Mouse (Mus musculus) heart, embryonic 11.5 days (tissue): ENCODE measurements at regions not wholly inside any gene's neighbourhood (a gene's known extent, or its start where the extent isn't known, plus 50 kb on each side); places are given as distances from the start of the nearest gene placed in this dataset.

ENCODE experiments used
- ATAC-seq: fragments of 200-750 bp; cut with Nextera tagmentation; replicated peaks from 2 replicates; pipeline ENCODE4 v1.8.0; 2017; ENCODE audit warnings: moderate library complexity; ENCODE audit not compliant: insufficient number of reproducible peaks, low FRiP score, low TSS enrichment
- H3K27ac ChIP-seq: fragments of 300-500 bp; sonication (generic); 2 replicates; pipeline ENCODE4 v1.5.1; 2014; ENCODE audit warnings: mild to moderate bottlenecking, low read depth, low read length
- H3K27me3 ChIP-seq: fragments of 300-500 bp; sonication (generic); 2 replicates; pipeline ENCODE4 v1.6.1; 2014; ENCODE audit warnings: mild to moderate bottlenecking, low read length, mixed read lengths; ENCODE audit not compliant: control insufficient read depth, insufficient read depth
- H3K36me3 ChIP-seq: fragments of 300-500 bp; sonication (generic); 2 replicates; pipeline ENCODE4 v1.6.1; 2014; ENCODE audit warnings: mild to moderate bottlenecking, low read length, moderate library complexity, mixed read lengths; ENCODE audit not compliant: control insufficient read depth, insufficient read depth
- H3K4me1 ChIP-seq: fragments of 300-500 bp; sonication (generic); 2 replicates; pipeline ENCODE4 v1.6.1; 2014; ENCODE audit warnings: low read length; ENCODE audit not compliant: control insufficient read depth, insufficient read depth
- H3K4me2 ChIP-seq: fragments of 300-500 bp; sonication (generic); 2 replicates; pipeline ENCODE4 v1.6.1; 2014; ENCODE audit warnings: mild to moderate bottlenecking, moderate library complexity
- H3K4me3 ChIP-seq: fragments of 300-500 bp; sonication (generic); 2 replicates; pipeline ENCODE4 v1.5.1; 2014; ENCODE audit warnings: low read depth, low read length
- H3K9ac ChIP-seq: fragments of 300-500 bp; sonication (generic); 2 replicates; pipeline ENCODE4 v1.6.1; 2014; ENCODE audit warnings: mild to moderate bottlenecking, low read depth, low read length, moderate library complexity
- H3K9me3 ChIP-seq: fragments of 300-500 bp; sonication (generic); replicated peaks from 2 replicates; pipeline ENCODE4 v1.6.1; 2016; ENCODE audit warnings: low read length; ENCODE audit not compliant: control insufficient read depth
- WGBS: fragments of 180-500 bp; shearing (Covaris S2); extraction: QIAGEN DNeasy Blood & Tissue Kit; methylation state at CpG from one replicate; pipeline ENCODE4 v1.1.7; 2014; ENCODE audit not compliant: insufficient replicate concordance; 5-methylcytosine and 5-hydroxymethylcytosine counted together

GRCm38 (mm10) chr9:87402010-87402409, 146.7 kb upstream of the Cep162 start:
- no peak overlapping the region for H3K4me2 ChIP-seq
- WGBS = 67% methylated on average over 3 of the region's 3 CpGs
- H3K9ac ChIP-seq = no peak overlapping the region
- H3K4me3 ChIP-seq = no peak overlapping the region
- H3K9me3 ChIP-seq = no peaks in the 10 kb centered on the region
- H3K4me1 ChIP-seq = no peaks in the 10 kb centered on the region
- H3K36me3 ChIP-seq = no peaks in the 10 kb centered on the region
- H3K27ac ChIP-seq = no peak overlapping the region
- no peaks in the 10 kb centered on the region for H3K27me3 ChIP-seq
- ATAC-seq = no peak

- 70% methylated on average over 5 of the region's 5 CpGs for WGBS
- no peak for ATAC-seq
Measured at GRCm38 (mm10) chr9:87387516-87387915, 132.2 kb upstream of the Cep162 start.

DNA sequence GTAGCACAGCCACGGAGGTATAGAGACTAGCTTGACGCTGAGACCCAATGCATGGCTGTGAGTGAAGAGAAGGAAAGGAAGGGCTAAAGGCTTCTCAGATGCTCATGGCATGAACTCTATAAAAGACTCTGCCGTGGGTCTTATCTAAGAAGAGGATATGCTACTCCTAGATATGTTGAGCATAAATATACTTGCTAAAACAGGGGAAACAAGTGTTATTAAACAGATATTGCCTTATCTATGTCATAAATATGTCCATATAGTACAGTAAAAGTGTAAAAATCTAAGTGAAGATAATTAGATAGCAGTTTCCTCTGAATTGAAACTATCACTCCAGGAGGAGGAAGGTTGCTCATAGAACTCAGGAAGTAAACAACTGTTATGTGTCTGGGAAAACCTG, 128.2 kb upstream of the Cep162 start:
- no peak overlapping the region for H3K4me3 ChIP-seq
- H3K27me3 ChIP-seq = no peaks in the 10 kb centered on the region
- WGBS = 72% methylated on average over 3 of the region's 3 CpGs
- H3K4me1 ChIP-seq = peaks cover 3% of the 10 kb centered on the region
- no peak overlapping the region for H3K9ac ChIP-seq
- H3K36me3 ChIP-seq = no peaks in the 10 kb centered on the region
- H3K9me3 ChIP-seq = no peaks in the 10 kb centered on the region
- no peak overlapping the region for H3K4me2 ChIP-seq
- no peak overlapping the region for H3K27ac ChIP-seq
- no peak for ATAC-seq

More at GRCm38 (mm10) chr9:87387516-87387915, 132.2 kb upstream of the Cep162 start:
- Histone ChIP-seq H3K9me3 (no peaks in the 10 kb centered on the region), H3K27ac (no peak overlapping the region), H3K4me2 (no peak overlapping the region), H3K9ac (no peak overlapping the region), H3K4me1 (no peaks in the 10 kb centered on the region), H3K4me3 (no peak overlapping the region), H3K36me3 (no peaks in the 10 kb centered on the region), H3K27me3 (no peaks in the 10 kb centered on the region)

DNA sequence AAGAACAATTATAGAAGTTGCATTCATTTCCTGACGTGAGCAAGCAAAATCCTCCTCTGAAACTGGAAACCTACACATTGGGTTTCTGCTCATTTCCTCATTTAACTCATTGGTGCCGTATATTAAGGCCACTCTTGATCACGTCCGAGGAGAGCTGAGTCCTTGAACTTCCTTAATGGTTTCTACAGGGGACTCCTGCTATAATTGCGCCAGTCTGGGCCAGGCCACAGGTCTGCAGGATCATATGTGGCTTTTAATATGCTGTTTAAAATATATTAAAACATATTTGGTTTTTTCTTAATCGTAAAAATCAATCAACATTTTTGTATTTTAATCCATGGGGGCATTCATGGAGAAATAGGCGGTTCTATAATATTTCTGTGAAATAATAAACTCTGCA, 122.6 kb upstream of the Cep162 start:
- no peaks in the 10 kb centered on the region for H3K36me3 ChIP-seq
- no peak for ATAC-seq
- peaks cover 3% of the 10 kb centered on the region for H3K4me1 ChIP-seq
- no peak overlapping the region for H3K4me2 ChIP-seq
- H3K9me3 ChIP-seq = no peaks in the 10 kb centered on the region
- WGBS = 76% methylated on average over 7 of the region's 7 CpGs
- H3K4me3 ChIP-seq = no peak overlapping the region
- no peak overlapping the region for H3K9ac ChIP-seq
- H3K27ac ChIP-seq = no peak overlapping the region
- H3K27me3 ChIP-seq = no peaks in the 10 kb centered on the region

GRCm38 (mm10) chr9:87376731-87377310, 121.5 kb upstream of the Cep162 start:
- WGBS = 36% methylated on average over 10 of the region's 10 CpGs
- no peaks in the 10 kb centered on the region for H3K36me3 ChIP-seq
- H3K9ac ChIP-seq = no peak overlapping the region
- no peaks in the 10 kb centered on the region for H3K9me3 ChIP-seq
- no peaks in the 10 kb centered on the region for H3K27me3 ChIP-seq
- H3K27ac ChIP-seq = no peak overlapping the region
- no peak overlapping the region for H3K4me2 ChIP-seq
- peaks cover 3% of the 10 kb centered on the region for H3K4me1 ChIP-seq
- no peak overlapping the region for H3K4me3 ChIP-seq
- no peak for ATAC-seq

DNA sequence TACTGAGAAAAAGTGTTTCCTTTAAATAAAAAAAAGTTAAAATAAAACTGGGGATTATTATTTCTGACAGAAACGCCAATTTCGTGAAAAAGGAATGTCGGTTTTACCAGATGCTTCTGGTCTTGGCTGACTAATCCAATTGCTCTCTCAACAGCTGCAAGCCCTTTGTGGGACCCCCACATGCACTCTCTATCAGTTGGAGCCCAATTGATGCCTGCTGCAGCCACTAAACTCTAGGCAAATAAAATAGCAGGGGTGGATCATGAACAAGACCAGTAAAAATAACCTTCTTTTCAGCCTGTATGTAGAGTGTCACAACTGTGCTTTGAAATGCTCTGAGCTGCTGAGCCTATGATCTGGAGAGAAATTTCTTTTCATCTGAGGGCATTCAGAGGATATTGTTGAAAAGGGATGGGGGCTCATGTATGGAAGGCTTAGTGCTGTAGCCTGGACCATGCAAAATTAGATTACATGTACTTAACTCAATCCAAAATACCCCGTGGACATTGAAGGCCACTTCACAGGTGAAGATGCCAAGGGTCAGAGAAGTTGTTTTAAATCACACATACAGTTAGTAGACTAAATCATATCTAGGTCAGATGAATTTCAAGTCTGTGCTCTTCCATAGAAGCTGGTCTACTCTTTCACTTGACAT, 117.0 kb upstream of the Cep162 start:
- Histone ChIP-seq H3K27ac (no peak overlapping the region), H3K4me3 (no peak overlapping the region), H3K4me2 (no peak overlapping the region), H3K4me1 (no peaks in the 10 kb centered on the region), H3K27me3 (no peaks in the 10 kb centered on the region), H3K9me3 (no peaks in the 10 kb centered on the region), H3K9ac (no peak overlapping the region), H3K36me3 (no peaks in the 10 kb centered on the region)
- 62% methylated on average over 4 of the region's 4 CpGs for WGBS
- ATAC-seq = no peak

- H3K4me3 ChIP-seq = no peak overlapping the region
- H3K27me3 ChIP-seq = no peaks in the 10 kb centered on the region
- no peaks in the 10 kb centered on the region for H3K9me3 ChIP-seq
- no peak overlapping the region for H3K27ac ChIP-seq
- no peak for ATAC-seq
- no peaks in the 10 kb centered on the region for H3K4me1 ChIP-seq
- H3K36me3 ChIP-seq = no peaks in the 10 kb centered on the region
- no peak overlapping the region for H3K9ac ChIP-seq
- 55% methylated on average over 4 of the region's 4 CpGs for WGBS
- H3K4me2 ChIP-seq = no peak overlapping the region
Measured at GRCm38 (mm10) chr9:87369059-87369458, 113.7 kb upstream of the Cep162 start.

GRCm38 (mm10) chr9:87347008-87347407, 91.7 kb upstream of the Cep162 start:
- ATAC-seq = no peak
- Histone ChIP-seq H3K9ac (no peak overlapping the region), H3K4me2 (no peak overlapping the region), H3K4me3 (no peak overlapping the region), H3K27me3 (no peaks in the 10 kb centered on the region), H3K9me3 (no peaks in the 10 kb centered on the region), H3K36me3 (no peaks in the 10 kb centered on the region), H3K4me1 (no peaks in the 10 kb centered on the region), H3K27ac (no peak overlapping the region)
- 72% methylated on average over 1 of the region's 1 CpGs for WGBS

DNA sequence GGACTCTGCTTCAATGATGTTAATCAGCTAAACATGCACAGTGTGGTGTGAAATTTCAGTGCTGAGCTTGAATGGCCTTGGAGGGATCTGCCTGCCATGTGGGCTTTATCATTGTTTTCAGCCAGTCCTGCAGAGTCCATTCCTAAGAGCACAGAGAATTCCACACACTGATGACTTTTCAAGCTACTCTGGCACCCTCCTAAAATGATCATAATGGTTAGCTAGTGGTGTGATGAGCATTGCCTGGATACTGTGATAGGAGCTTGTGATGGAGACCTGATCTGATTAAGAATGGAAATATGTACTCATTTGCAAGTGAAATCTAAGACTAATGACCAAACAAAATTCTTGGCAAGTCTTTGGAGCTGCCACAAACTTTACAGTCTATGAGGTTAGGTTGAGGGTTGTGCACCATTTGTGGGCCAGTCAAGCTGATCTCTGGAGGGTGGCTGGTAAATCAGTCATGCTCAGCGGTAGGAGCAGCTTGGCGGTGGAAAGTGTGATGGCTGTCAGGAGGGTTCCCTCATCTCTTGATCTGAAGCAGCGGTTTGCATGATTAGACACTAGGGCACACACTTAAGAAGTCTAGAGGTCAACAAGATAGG, 91.0 kb upstream of the Cep162 start:
- H3K4me2 ChIP-seq = no peak overlapping the region
- no peaks in the 10 kb centered on the region for H3K4me1 ChIP-seq
- H3K27ac ChIP-seq = no peak overlapping the region
- H3K27me3 ChIP-seq = no peaks in the 10 kb centered on the region
- no peaks in the 10 kb centered on the region for H3K9me3 ChIP-seq
- H3K9ac ChIP-seq = no peak overlapping the region
- H3K4me3 ChIP-seq = no peak overlapping the region
- no peak for ATAC-seq
- no peaks in the 10 kb centered on the region for H3K36me3 ChIP-seq
- WGBS = 68% methylated on average over 3 of the region's 3 CpGs
